Mouse (Mus musculus) small intestine, adult 2 months (tissue): ENCODE measurements around the gene Slc16a3.

Experiments
- CTCF ChIP-seq: fragments of 200-500 bp; IDR thresholded peaks from 2 replicates; pipeline ENCODE4 v1.5.1; 2012; ENCODE audit warnings: low read depth, mild to moderate bottlenecking, control low read depth, inconsistent platforms, low read length, moderate library complexity, mixed read lengths; ENCODE audit not compliant: insufficient replicate concordance, insufficient read length; ENCODE audit errors: extremely low read depth
- POLR2A ChIP-seq: fragments of 200-500 bp; IDR thresholded peaks from 2 replicates; pipeline ENCODE4 v1.6.1; 2012; ENCODE audit warnings: low read depth, mild to moderate bottlenecking, control low read depth, inconsistent platforms, low read length, moderate library complexity

DNA sequence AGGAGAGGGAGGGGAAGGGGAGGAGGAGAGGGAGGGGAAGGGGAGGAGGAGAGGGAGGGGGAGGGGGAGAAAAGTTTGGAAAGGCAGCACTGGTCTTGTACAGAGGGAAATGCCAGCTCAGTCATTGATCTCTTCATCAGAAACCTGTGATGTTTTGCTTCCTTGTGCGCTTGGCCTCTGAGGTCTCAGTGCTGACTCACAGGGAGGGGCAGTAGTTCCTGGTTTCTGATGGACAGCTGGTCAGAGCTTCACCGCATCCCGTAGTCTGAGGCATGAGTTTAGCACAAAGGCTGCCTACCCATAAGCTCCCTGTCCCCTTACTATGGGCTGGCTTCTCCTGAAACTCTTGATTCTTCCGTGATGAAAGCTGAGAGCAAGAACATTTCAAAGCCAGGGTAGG lies 9.5 kb upstream of the Slc16a3 start:
- TF ChIP-seq CTCF: no peak
- no peak for TF ChIP-seq POLR2A
